Mouse (Mus musculus) bone marrow macrophage, adult 2 months (primary cell): Measurements from ENCODE around the gene Rbm24.

Experiments used
- CTCF ChIP-seq: IDR thresholded peaks from 2 replicates; pipeline ENCODE4 v1.5.1; 2012; ENCODE audit warnings: low read depth, mild to moderate bottlenecking, low read length, moderate library complexity
- POLR2A ChIP-seq: IDR thresholded peaks from 2 replicates; pipeline ENCODE4 v1.6.1; 2012; ENCODE audit warnings: mild to moderate bottlenecking, low read depth, low read length, borderline replicate concordance

GRCm38 (mm10) chr13:46418731-46419545 lies 704 bp downstream of the Rbm24 start:
- TF ChIP-seq POLR2A (no peak), CTCF (no peak)
